Mouse (Mus musculus): ENCODE measurements around the gene Shld1.

Gene Shld1

DNA sequence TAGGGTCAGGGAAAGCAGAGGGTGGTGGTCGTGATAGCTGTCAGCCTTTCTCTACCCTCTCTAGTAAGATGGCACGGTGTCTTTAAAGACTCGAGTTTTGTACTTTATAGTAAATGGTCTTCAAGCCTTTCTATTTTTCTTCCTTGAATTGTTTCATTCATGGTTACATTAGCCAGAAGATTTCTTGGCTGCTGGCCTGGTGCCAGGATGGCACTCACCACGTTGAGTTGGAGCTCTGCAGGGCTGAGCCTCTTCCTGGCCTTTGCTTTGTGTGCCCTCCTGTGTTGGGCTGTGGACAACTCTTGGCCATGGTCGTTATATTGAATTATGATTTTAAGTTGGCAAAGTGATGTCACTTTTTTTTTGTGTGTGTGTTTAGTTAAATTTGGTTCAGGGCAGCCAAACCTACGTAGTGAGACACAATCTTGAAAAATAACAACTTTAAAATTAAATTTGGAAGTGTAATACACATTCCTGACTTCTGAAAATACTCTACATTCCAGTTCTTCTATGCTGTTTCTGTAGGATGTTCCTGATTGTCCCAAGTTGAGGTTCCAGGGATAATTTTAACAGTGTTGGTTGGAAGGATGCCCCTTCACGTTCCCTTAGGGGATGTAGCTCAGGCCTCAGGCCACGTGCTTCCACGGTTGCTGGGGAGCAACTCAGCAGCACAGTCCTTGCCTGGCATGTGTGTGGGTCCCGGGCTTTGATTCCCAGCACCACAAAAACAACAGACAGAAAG is 18.7 kb downstream of the Shld1 start:
- TF ChIP-seq GATA4 (IDR thresholded peaks at IDR 0.05; ENCODE audit: insufficient replicate concordance, low read length) = no peak

DNA sequence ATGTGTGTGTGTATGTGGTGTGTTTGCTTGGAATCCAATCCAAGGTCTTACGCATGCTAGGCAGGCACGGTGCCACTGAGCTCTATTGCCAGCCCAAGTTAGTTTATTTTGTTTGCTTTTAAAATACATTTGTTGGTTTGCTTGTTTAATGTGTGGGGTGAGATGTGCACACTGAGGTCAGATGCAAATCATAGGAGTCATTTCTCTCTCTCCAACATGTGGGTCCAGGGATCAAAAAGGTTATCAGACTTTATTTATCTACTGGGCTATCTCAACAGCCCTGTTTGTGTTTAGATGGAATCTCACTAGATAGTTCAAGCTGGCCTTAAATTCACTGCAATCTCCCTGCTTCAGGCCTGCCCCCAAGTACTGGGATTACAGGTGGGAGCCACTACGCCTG is 19.6 kb downstream of the Shld1 start:
- peak; percentile 97 for TF ChIP-seq GATA4 (IDR thresholded peaks at IDR 0.05; ENCODE audit: insufficient replicate concordance, low read length)

DNA sequence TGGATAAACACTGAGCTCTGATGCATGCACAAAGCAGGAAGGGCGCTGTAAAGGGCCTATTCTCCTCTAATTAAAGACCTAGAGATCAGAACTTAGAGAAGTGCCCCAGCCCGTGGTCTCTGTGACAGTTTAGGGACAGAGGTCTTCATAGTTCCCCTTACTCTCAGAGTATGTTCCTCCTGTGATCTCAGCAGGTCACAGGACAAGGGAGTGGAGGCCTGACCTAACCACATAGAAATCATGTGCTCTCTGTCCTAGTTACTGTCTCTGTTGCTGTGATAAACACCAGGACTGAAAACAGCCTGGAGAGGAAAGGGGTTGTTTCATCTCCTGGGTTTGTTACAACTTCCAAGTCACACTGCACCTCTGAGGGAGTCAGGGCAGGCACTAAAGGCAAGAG is 23.8 kb downstream of the Shld1 start:
- TF ChIP-seq GATA4 (IDR thresholded peaks at IDR 0.05; ENCODE audit: insufficient replicate concordance, low read length) = no peak

DNA sequence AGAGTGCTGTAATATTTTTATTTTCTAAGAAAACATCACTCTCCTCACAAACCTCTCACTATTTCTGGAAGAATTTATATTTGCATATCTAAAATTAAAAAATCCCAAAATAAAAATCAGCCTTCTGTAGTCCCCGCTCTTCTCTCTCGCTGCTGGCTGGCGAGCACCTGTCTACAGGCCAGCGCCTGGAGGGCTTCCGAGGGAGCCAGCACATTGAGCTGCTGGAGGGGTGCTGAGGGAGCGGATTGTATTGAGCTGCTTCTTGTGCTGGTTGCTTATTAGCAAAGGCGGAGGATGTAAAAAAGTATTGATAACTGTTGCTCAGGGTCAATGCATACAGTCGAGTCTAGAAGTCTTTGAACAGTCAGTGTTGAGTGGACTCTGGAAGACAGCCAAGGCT is 25.3 kb downstream of the Shld1 start:
- no peak for TF ChIP-seq GATA4 (IDR thresholded peaks at IDR 0.05; ENCODE audit: insufficient replicate concordance, low read length)

DNA sequence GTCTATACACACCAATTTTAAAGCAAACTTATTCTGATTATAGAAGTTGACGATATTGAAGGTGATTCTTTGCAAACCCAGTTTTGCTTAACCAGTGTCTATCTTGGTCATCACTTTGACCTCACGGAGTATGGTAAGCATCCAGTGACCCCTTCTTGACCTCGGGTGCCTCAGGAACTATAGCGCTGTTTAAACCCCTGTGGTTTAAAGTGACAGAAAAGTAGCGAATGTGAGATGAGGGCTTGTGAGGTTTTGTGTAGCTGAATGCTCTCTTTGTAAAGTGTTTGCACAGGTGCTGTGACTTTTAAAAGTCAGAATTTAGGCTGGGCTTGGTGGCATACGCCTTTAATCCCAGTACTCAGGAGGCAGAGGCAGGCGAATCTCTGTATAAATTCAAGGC is 27.8 kb downstream of the Shld1 start:
- no peak for TF ChIP-seq GATA4 (IDR thresholded peaks at IDR 0.05; ENCODE audit: insufficient replicate concordance, low read length)

DNA sequence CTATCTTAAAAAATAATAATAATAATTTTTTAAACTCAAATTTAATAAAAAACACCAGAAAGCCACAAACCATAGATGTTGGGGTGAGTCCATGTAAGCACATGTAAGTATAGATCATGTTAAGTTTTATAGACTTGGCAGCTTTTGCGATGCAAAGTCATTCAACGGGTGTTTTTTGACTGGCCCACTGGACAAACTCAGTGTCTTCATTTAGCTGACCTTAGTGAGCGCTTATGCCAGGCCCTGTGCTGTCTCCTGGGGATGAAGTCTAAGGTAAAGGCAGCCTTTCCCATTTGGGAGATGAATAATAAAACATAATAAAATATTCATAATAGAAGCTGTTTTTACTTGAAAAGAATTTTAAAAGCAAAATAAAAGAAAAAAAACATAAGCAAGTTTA is 28.2 kb downstream of the Shld1 start:
- TF ChIP-seq GATA4 (IDR thresholded peaks at IDR 0.05; ENCODE audit: insufficient replicate concordance, low read length) = no peak

DNA sequence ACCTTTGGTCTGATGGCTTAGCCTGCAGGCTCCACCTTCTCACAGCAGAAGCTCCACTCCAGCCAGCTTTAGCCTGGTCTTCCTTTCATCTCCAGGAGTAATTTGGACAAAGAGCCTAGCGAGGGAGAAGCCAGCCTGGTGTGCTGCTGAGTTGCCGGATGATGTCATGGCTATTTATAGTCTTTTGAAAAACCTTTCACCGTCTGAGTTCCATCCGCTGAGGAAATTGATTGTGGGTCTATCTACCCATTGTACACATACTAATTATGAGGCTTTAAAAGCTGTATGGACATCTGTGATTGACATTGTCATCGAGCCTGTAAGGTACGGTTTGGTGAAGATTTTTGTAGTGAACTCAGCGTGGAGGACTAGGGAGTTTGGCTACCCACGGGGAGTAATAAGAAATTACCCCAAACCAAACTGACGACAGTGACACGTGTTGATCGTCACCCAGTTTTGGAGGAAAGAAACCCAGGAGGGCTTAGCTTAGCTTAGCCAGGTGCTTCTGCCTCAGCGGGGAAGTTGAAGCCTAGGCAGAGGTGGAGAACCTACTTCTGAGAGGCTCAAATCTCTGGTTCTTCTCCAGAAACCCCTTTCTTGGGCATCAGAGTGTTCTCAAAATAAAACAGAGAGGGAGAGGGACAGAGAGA is 28.8 kb downstream of the Shld1 start:
- TF ChIP-seq GATA4 (IDR thresholded peaks at IDR 0.05; ENCODE audit: insufficient replicate concordance, low read length) = no peak

DNA sequence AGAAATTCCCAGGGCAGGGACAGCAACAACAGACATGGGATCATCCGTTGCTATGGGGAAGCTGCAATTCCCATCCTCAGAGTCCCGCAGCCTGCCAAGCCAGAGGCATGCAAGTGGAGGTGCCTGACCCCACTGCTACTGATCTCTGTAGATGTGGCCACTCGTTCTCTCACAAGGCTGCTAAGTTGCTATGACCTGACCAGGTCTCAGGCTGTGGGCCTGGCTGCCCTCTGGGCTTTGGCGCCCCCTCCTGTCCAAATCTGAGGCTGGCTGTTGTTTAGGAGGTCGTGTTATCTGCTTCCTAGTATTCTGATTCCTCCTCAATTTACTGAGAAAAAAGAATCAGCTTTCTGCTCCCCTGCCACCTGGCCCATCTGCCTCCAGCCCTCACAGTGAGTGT is 29.4 kb downstream of the Shld1 start:
- TF ChIP-seq GATA4 (IDR thresholded peaks at IDR 0.05; ENCODE audit: insufficient replicate concordance, low read length) = no peak; the same call in 1 of the 2 replicates

DNA sequence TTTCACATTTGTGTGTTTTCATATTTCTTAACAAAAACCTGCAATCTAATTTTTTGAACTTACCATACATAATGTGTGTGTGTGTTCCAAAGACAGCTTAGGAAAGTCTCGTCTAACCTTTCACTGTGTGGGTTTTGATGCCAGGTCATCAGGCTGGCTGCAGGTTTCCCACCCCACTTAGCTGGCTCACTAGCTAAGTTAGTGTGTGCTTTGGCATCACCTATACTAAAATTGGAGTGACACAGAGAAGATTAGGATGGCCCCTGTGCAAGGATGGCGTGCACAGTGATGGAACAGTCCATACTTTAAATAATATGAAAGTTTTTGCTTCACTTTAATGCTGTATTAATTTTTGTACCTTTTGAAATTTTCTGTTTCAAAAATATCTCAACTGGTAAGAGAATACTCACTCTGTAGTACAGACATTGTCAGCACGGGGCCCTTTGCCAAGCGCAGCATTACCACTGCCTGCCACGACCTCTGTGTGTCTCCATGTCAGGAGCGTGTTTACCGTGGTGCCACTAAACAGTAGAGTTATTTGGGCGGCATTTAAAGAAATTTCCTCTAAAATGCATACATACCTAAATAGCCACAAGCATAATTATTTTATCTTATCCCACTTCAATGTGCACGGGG is 30.3 kb downstream of the Shld1 start:
- TF ChIP-seq GATA4 (IDR thresholded peaks at IDR 0.05; ENCODE audit: insufficient replicate concordance, low read length) = no peak

DNA sequence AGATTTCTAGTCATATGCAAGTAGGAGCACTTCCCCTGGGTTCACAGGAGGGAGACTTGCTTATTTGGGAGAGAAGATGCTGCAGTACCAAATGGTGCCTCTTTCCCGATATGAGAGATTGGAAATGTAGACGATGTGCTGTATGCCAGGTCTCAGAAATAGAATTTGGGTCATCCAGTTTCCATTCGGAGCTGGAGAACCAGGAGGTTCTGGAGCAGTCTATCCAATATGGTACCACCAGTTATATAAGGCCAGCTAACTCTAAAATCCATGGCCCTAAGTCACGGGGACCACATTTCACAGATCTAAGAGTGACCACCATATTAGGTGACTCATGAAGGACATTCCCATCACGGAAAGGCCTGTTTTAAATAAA is 30.8 kb downstream of the Shld1 start:
- no peak for TF ChIP-seq GATA4 (IDR thresholded peaks at IDR 0.05; ENCODE audit: insufficient replicate concordance, low read length)

DNA sequence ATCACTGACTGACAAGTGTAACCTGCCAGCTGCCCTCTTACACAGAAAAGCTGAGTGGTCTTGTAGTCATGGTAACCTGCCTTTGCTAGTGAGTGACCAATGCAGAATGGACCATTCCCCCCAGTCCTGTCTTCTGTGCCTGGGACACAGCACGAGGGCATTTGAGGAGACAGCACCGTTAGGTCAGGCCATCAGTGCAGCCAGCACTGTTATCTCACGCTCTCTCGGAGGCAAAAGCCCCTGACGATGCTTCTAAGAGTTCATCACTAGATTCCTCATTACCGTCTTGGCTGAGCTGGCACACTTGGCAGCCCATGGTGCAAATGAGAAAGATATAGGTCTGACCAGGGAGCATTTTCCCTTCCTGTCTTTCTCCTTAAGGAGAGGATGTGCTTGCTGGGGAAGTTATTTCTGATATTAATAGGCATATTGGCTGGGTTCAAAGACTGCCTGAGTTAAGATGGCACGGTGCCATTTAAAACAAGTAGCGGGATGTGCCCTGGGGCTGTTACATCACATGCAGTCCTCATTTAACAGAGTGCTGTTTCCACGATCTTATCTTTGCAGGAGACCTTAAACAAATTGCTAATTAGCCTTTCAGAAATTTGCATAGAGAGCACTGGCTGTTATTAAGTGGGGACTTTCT is 34.3 kb downstream of the Shld1 start:
- no peak for TF ChIP-seq GATA4 (IDR thresholded peaks at IDR 0.05; ENCODE audit: insufficient replicate concordance, low read length)

DNA sequence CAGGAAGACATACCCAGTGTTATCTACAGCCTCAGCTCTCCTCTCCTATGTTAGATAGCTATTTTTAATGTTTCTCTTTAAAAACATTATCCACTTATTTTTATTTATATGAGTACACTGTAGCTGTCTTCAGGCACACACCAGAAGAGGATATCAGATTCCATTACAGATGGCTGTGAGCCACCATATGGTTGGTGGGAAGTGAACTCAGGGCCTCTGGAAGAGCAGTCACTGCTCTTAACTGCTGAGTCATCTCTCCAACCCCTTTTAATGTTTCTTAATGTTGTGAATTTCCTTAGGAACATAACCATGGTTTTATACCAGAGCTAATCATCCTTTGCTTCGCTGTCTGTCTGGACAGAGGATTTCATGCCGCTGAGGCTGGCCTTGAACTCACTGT is 35.1 kb downstream of the Shld1 start:
- no peak for TF ChIP-seq GATA4 (IDR thresholded peaks at IDR 0.05; ENCODE audit: insufficient replicate concordance, low read length)

DNA sequence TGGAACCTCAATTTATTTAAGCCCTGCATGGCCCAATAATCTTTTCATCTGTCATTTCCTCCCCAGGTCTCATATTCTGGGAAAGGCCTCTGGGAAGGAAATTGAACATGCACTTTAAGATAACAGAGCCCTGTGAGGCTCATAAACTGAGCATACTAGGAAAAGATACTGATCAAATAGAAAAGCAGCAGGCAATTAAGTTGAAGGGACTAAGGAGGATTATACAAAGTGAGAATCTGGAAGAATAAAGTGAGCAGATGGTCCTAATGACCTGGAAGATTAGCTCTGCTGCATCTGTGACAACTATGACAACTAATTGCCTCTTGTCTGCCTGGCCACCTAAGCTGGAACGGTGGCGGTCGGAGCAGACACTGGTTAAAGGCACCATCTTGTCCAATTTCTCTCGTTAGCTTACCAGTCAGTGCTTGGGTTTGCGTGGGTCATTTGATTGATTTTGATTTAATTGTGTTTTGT is 37.3 kb downstream of the Shld1 start:
- TF ChIP-seq GATA4 (IDR thresholded peaks at IDR 0.05; ENCODE audit: insufficient replicate concordance, low read length) = no peak

DNA sequence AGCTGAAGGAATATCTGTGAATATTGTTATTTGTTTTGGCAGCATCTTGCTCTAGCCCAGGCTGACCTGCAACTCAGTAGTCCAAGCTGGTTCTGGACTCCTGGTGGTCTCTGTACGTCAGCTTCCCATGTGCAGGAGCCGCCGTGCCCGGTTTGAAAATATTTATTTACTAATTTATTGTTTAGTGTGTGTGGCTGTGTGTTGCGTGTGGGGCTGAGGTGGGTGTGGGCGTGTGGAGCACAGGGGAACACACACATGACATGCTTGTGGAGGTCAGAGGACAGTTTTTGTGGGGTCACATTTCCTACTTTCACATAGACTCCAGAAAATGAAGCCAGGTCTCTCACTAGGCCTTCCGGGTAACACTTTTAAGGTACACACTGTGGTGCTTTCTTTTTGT is 37.8 kb downstream of the Shld1 start:
- no peak for TF ChIP-seq GATA4 (IDR thresholded peaks at IDR 0.05; ENCODE audit: insufficient replicate concordance, low read length)

DNA sequence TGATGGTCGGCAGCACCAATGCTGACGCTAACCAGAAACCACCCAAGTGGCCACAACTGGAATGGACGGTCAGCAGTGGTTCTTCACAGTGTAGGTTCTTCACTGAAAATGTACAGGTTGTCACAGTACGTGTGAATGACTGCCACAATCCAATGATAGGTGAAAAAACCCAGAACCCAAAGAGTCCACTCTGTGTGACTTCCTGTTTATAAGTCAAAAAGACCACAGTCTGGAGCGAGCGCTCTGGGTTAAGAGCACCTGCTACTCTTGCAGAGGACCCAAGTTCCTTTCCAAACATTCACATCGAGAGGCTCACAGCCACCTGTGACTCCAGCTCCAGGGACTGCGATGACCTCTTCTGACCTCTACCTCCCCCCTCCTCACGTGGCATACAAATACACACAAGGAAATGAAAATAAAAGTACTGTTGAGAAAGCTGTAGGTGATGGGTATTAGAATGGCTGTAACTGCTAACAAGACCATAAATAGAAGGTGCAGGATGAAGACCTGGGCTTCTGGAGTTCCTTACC is 38.7 kb downstream of the Shld1 start:
- TF ChIP-seq GATA4 (IDR thresholded peaks at IDR 0.05; ENCODE audit: insufficient replicate concordance, low read length) = no peak

DNA sequence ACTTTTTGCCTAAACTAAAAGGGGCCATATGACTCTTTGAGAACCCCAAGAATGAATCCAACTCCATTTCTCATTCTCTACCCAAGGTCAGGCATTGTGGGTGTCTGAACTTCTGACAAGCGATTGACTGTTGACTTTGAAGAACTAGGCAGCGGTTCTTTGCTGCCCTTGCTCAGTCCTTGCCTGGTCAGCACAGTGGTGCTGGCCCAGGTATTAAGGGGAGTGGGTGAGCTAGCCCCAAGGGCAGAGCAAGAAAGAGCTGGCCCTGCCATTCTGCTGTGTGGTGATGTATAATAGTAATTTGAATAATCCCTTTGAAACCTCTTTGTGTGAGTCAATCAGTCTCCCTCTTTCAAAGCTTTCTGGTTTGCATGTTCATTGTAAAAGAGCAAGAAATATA is 39.4 kb downstream of the Shld1 start:
- TF ChIP-seq GATA4 (IDR thresholded peaks at IDR 0.05; ENCODE audit: insufficient replicate concordance, low read length) = no peak
